Mouse (Mus musculus): ENCODE measurements at regions not wholly inside any gene's neighbourhood (a gene's known extent, or its start where the extent isn't known, plus 50 kb on each side); places are given as distances from the start of the nearest gene placed in this dataset.
"Not testable (repeated sequence)": the region's sequence is repeated elsewhere in the genome, so short reads cannot be mapped to it uniquely, and the experiment has no call there.

- peak; percentile 27 for DNase-seq (ENCODE audit: low spot score)
Measured at GRCm38 (mm10) chr13:115911524-115912459, 397.7 kb downstream of the Isl1 start.

- peak; percentile 53 for DNase-seq (ENCODE audit: low spot score)
Measured at GRCm38 (mm10) chr13:115910866-115911449, 398.5 kb downstream of the Isl1 start.

GRCm38 (mm10) chr13:115880616-115881015 is 428.9 kb downstream of the Isl1 start:
- DNase-seq (ENCODE audit: low spot score) = no peak

- DNase-seq (ENCODE audit: low spot score) = no peak
Measured at GRCm38 (mm10) chr13:115860480-115860879, 449.0 kb downstream of the Isl1 start.

GRCm38 (mm10) chr13:115856632-115857031 is 452.9 kb downstream of the Isl1 start:
- DNase-seq (ENCODE audit: low spot score) = no peak

GRCm38 (mm10) chr13:115852689-115853356 is 456.7 kb downstream of the Isl1 start:
- peak; percentile 63 for DNase-seq (ENCODE audit: low spot score)

- DNase-seq (ENCODE audit: low spot score) = no peak
Measured at GRCm38 (mm10) chr13:115843121-115843520, 466.4 kb downstream of the Isl1 start.

- DNase-seq (ENCODE audit: low spot score) = no peak
Measured at GRCm38 (mm10) chr13:115836203-115836768, 473.2 kb downstream of the Isl1 start.

GRCm38 (mm10) chr13:115825191-115825590 is 484.3 kb downstream of the Isl1 start:
- no peak for DNase-seq (ENCODE audit: low spot score)

- no peak for DNase-seq (ENCODE audit: low spot score)
Measured at GRCm38 (mm10) chr13:115822527-115822926, 487.0 kb downstream of the Isl1 start.

GRCm38 (mm10) chr13:115814211-115814610 is 495.3 kb downstream of the Isl1 start:
- no peak for DNase-seq (ENCODE audit: low spot score)

GRCm38 (mm10) chr13:115799294-115799693 is 510.2 kb downstream of the Isl1 start:
- no peak for DNase-seq (ENCODE audit: low spot score)

GRCm38 (mm10) chr13:115751271-115751670 is 558.2 kb downstream of the Isl1 start:
- no peak for DNase-seq (ENCODE audit: low spot score)

- DNase-seq (ENCODE audit: low spot score) = not testable (repeated sequence)
Measured at GRCm38 (mm10) chr13:115742080-115742479, 567.4 kb downstream of the Isl1 start.

GRCm38 (mm10) chr13:115727986-115728385 is 581.5 kb downstream of the Isl1 start:
- DNase-seq (ENCODE audit: low spot score) = no peak

GRCm38 (mm10) chr13:115725356-115725952 is 584.0 kb downstream of the Isl1 start:
- peak; percentile 42 for DNase-seq (ENCODE audit: low spot score)

- no peak for DNase-seq (ENCODE audit: low spot score)
Measured at GRCm38 (mm10) chr13:115719276-115719675, 590.2 kb downstream of the Isl1 start.

GRCm38 (mm10) chr13:115718859-115719258 is 590.6 kb downstream of the Isl1 start:
- DNase-seq (ENCODE audit: low spot score) = no peak

- DNase-seq (ENCODE audit: low spot score) = peak; percentile 47
Measured at GRCm38 (mm10) chr13:115696197-115696596, 594.4 kb upstream of the Itga1 start.

GRCm38 (mm10) chr13:115687426-115687825 is 585.7 kb upstream of the Itga1 start:
- DNase-seq (ENCODE audit: low spot score) = peak; percentile 78

GRCm38 (mm10) chr13:115679591-115679990 is 577.8 kb upstream of the Itga1 start:
- DNase-seq (ENCODE audit: low spot score) = peak; percentile 76

- peak; percentile 55 for DNase-seq (ENCODE audit: low spot score)
Measured at GRCm38 (mm10) chr13:115676836-115677235, 575.1 kb upstream of the Itga1 start.
